Comparison of ENCODE assay signal across 22 mouse cellular contexts in the genomic region with DNA sequence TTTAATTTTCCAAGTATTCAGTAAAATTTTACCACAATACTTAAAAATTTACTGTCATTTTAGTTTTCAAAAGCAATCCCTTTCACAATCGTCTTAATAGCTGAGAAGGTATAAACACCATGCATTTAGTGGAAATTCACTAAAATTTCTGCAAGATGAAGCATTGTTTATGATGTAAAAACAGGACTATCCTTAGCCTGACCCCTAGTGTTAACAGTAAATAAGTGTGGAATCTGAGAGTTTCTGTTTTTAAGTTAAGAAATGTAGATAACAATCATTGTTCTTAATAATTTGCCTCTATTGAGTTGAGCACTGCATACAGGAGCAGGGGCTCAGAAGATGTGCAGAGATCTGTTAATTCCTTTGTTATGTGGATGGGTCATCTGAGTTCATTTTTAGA.
DNase-seq lines count a peak whose midpoint lies in the region; ATAC-seq and TF ChIP-seq lines count a peak whose summit lies in the region.
"Had no signal": no experiment of that assay in that cellular context is flagged by ENCODE, and none has a peak within 500 bp of the region (broad histone marks: within the 10 kb centered on the region; RNA-seq: fewer than 3 reads in every experiment).

No protein-coding gene starts in this region.

- ATAC-seq in forebrain, postnatal 0 days, result no peak
- no peak for ATAC-seq in forebrain, embryonic 15.5 days (replicated peaks)
- no peak for ATAC-seq in kidney, postnatal 0 days (replicated peaks; ENCODE audit: low FRiP score, low read depth)
- 0 out of 2 replicates have a peak, but pooled peaks have one; percentile 27 for ATAC-seq in midbrain, embryonic 15.5 days (replicated peaks)
- no peak for ATAC-seq in midbrain, embryonic 16.5 days
- ATAC-seq: activated CD4-positive, CD25-positive, alpha-beta regulatory T cell, adult 4 months had no signal

- no peaks in the 10 kb centered on the region for H3K36me3 ChIP-seq in forebrain, postnatal 0 days (ENCODE audit: insufficient read depth)
- H3K36me3 ChIP-seq in forebrain, embryonic 15.5 days, result no peaks in the 10 kb centered on the region
- H3K36me3 ChIP-seq in kidney, postnatal 0 days (ENCODE audit: insufficient read depth, low read length), result no peaks in the 10 kb centered on the region
- H3K36me3 ChIP-seq in midbrain, embryonic 15.5 days (replicated peaks), result no peaks in the 10 kb centered on the region
- H3K36me3 ChIP-seq in midbrain, embryonic 16.5 days (ENCODE audit: control insufficient read depth, insufficient read depth, low read length), result no peaks in the 10 kb centered on the region
- H3K36me3 ChIP-seq: embryonic facial prominence, embryonic 10.5 days; G1E; limb, embryonic 15.5 days; midbrain, embryonic 12.5 days had no signal

- no peak overlapping the region for H3K4me3 ChIP-seq in forebrain, postnatal 0 days (ENCODE audit: low read depth, low read length)
- H3K4me3 ChIP-seq in forebrain, embryonic 15.5 days, result no peak overlapping the region
- no peak overlapping the region for H3K4me3 ChIP-seq in kidney, postnatal 0 days (replicated peaks; ENCODE audit: low read depth, low read length)
- H3K4me3 ChIP-seq in midbrain, embryonic 15.5 days, result no peak overlapping the region
- no peak overlapping the region for H3K4me3 ChIP-seq in midbrain, embryonic 16.5 days (ENCODE audit: low read depth, low read length)
- H3K4me3 ChIP-seq: embryonic facial prominence, embryonic 10.5 days; limb, embryonic 15.5 days; midbrain, embryonic 12.5 days had no signal

- H3K4me2 ChIP-seq in forebrain, postnatal 0 days (ENCODE audit: low read depth), result no peak overlapping the region
- H3K4me2 ChIP-seq in forebrain, embryonic 15.5 days (replicated peaks), result no peak overlapping the region
- H3K4me2 ChIP-seq in kidney, postnatal 0 days (ENCODE audit: low read length), result no peak overlapping the region
- no peak overlapping the region for H3K4me2 ChIP-seq in midbrain, embryonic 15.5 days
- H3K4me2 ChIP-seq in midbrain, embryonic 16.5 days (ENCODE audit: low read length), result no peak overlapping the region
- H3K4me2 ChIP-seq: heart, embryonic 11.5 days; limb, embryonic 15.5 days; midbrain, embryonic 12.5 days had no signal

- no peaks in the 10 kb centered on the region for H3K27me3 ChIP-seq in forebrain, postnatal 0 days (ENCODE audit: insufficient read depth, low read length)
- no peaks in the 10 kb centered on the region for H3K27me3 ChIP-seq in forebrain, embryonic 15.5 days
- no peaks in the 10 kb centered on the region; the same call in 1 of the 2 replicates for H3K27me3 ChIP-seq in kidney, postnatal 0 days (ENCODE audit: insufficient read depth, low read length)
- H3K27me3 ChIP-seq in midbrain, embryonic 15.5 days (replicated peaks), result no peaks in the 10 kb centered on the region
- H3K27me3 ChIP-seq in midbrain, embryonic 16.5 days (ENCODE audit: control insufficient read depth, insufficient read depth, low read depth, low read length), result no peaks in the 10 kb centered on the region
- H3K27me3 ChIP-seq: limb, embryonic 15.5 days; midbrain, embryonic 12.5 days had no signal

- H3K9me3 ChIP-seq in forebrain, postnatal 0 days (ENCODE audit: low read length), result no peaks in the 10 kb centered on the region
- H3K9me3 ChIP-seq in forebrain, embryonic 15.5 days, result no peaks in the 10 kb centered on the region
- H3K9me3 ChIP-seq in kidney, postnatal 0 days (replicated peaks; ENCODE audit: low read length), result no peaks in the 10 kb centered on the region
- no peaks in the 10 kb centered on the region for H3K9me3 ChIP-seq in midbrain, embryonic 15.5 days
- no peaks in the 10 kb centered on the region for H3K9me3 ChIP-seq in midbrain, embryonic 16.5 days (replicated peaks; ENCODE audit: control insufficient read depth, low read length, poor library complexity, severe bottlenecking)
- H3K9me3 ChIP-seq: embryonic facial prominence, embryonic 10.5 days; G1E; limb, embryonic 15.5 days had no signal

- DNase-seq in forebrain, postnatal 0 days, result peak; percentile 5
- DNase-seq in kidney, postnatal 0 days (ENCODE audit: low spot score), result peak; percentile 44
- no peak for DNase-seq in kidney, postnatal 25 days
- peak; percentile 13 for DNase-seq in brain, adult 2 months (ENCODE audit: low read depth, low spot score)
- DNase-seq in spleen, postnatal 36 days (ENCODE audit: low spot score in 2 of 2), result no peak
- DNase-seq: adrenal gland, adult 8-10 months; cerebellum, adult 9-10 months; heart, postnatal 14 days; kidney, adult 9 months; kidney, postnatal 36 days; left cerebral cortex, postnatal 4 days; lung, postnatal 10 days had no signal

- WGBS in forebrain, postnatal 0 days, result 55% methylated on average over 1 of the region's 1 CpGs
- WGBS in forebrain, embryonic 15.5 days, result 63% methylated on average over 1 of the region's 1 CpGs
- WGBS in kidney, postnatal 0 days, result 58% methylated on average over 1 of the region's 1 CpGs
- WGBS in midbrain, embryonic 15.5 days, result 60% methylated on average over 1 of the region's 1 CpGs
- 83% methylated on average over 1 of the region's 1 CpGs for WGBS in midbrain, embryonic 16.5 days

- H3K9ac ChIP-seq in forebrain, postnatal 0 days, result no peak overlapping the region
- no peak overlapping the region for H3K9ac ChIP-seq in forebrain, embryonic 15.5 days (replicated peaks)
- no peak overlapping the region for H3K9ac ChIP-seq in kidney, postnatal 0 days (ENCODE audit: low read depth, low read length)
- no peak overlapping the region for H3K9ac ChIP-seq in midbrain, embryonic 15.5 days
- H3K9ac ChIP-seq in midbrain, embryonic 16.5 days (ENCODE audit: low read depth, low read length), result no peak overlapping the region
- H3K9ac ChIP-seq: limb, embryonic 15.5 days; liver, embryonic 14.5 days; midbrain, embryonic 12.5 days had no signal

- H3K27ac ChIP-seq in forebrain, postnatal 0 days (ENCODE audit: low read depth, low read length), result no peak overlapping the region
- H3K27ac ChIP-seq in forebrain, embryonic 15.5 days (replicated peaks), result no peak overlapping the region
- H3K27ac ChIP-seq in kidney, postnatal 0 days, result no peak overlapping the region
- no peak overlapping the region for H3K27ac ChIP-seq in midbrain, embryonic 15.5 days
- H3K27ac ChIP-seq in midbrain, embryonic 16.5 days (ENCODE audit: low read length), result no peak overlapping the region
- H3K27ac ChIP-seq: embryonic facial prominence, embryonic 10.5 days; limb, embryonic 15.5 days; liver, embryonic 14.5 days; midbrain, embryonic 12.5 days had no signal

- no peaks in the 10 kb centered on the region for H3K4me1 ChIP-seq in forebrain, postnatal 0 days (ENCODE audit: insufficient read depth)
- H3K4me1 ChIP-seq in forebrain, embryonic 15.5 days, result no peaks in the 10 kb centered on the region
- no peaks in the 10 kb centered on the region for H3K4me1 ChIP-seq in kidney, postnatal 0 days (replicated peaks; ENCODE audit: insufficient read depth, low read length)
- no peaks in the 10 kb centered on the region for H3K4me1 ChIP-seq in midbrain, embryonic 15.5 days
- H3K4me1 ChIP-seq in midbrain, embryonic 16.5 days (ENCODE audit: control insufficient read depth, insufficient read depth, low read length), result no peaks in the 10 kb centered on the region
- H3K4me1 ChIP-seq: embryonic facial prominence, embryonic 10.5 days; limb, embryonic 15.5 days; midbrain, embryonic 12.5 days had no signal

- TF ChIP-seq CTCF in forebrain, postnatal 0 days (IDR thresholded peaks at IDR 0.05; ENCODE audit: low read depth), result peak; percentile 20; the same call in 1 of the 2 replicates
- peak; percentile 59 for TF ChIP-seq CTCF in kidney, postnatal 0 days (IDR thresholded peaks at IDR 0.05; ENCODE audit: low read depth)

Comparison
In these comparisons a context has a peak if more than half of its experiments do, and no peak if none do; other contexts are left out.
1. DNase-seq: peak in forebrain, postnatal 0 days (single experiment), kidney, postnatal 0 days (single experiment) and brain, adult 2 months (single experiment); none in kidney, postnatal 25 days (0 of 2) and spleen, postnatal 36 days (0 of 2).